Mouse (Mus musculus): ENCODE measurements at regions not wholly inside any gene's neighbourhood (a gene's known extent, or its start where the extent isn't known, plus 50 kb on each side); places are given as distances from the start of the nearest gene placed in this dataset.

DNA sequence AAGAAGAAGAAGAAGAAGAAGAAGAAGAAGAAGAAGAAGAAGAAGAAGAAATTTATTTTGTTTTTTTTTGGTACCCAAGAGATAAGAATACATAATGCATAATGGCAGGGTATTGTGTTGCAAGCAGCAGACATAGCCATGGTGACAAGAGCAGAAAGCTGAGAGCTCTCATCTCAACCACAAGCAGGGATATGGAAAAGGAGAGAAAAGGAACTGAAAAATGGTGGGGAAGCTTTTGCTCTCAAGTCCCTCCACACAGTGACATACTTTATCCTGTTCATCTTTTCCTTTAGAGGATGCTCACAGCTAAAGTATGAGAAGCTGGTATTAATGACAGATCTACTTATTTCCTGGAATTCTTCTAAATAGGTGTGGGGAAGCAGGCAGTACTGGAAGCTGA, 115.2 kb upstream of the Pik3r1 start:
- no peak for DNase-seq

- DNase-seq = peak; percentile 6
Observed at GRCm38 (mm10) chr13:101884752-101885151, 116.7 kb upstream of the Pik3r1 start.

- DNase-seq = no peak
Observed at GRCm38 (mm10) chr13:101891473-101891872, 123.5 kb upstream of the Pik3r1 start.

GRCm38 (mm10) chr13:101893035-101893600, 125.1 kb upstream of the Pik3r1 start:
- DNase-seq = no peak

DNA sequence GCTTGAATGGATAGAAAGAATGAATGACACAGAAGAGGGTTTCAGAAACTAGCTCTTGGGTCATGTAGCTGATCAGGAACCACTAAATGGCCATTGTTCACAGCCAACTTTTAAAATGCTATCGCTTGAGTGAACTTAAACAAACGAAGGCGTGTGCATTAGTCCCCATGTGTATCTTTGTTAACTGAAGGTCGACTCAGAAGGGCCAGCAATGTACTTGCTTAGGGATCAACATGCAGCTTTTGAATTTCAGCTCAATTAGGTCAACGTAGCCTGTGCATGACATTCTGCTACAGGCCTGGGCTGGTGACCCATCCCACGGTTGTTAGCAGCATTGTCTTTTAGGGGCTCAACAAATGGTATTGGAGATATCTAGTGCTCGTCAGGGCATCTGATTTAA, 127.1 kb upstream of the Pik3r1 start:
- DNase-seq = no peak

GRCm38 (mm10) chr13:101895686-101896085, 127.7 kb upstream of the Pik3r1 start:
- no peak for DNase-seq

DNA sequence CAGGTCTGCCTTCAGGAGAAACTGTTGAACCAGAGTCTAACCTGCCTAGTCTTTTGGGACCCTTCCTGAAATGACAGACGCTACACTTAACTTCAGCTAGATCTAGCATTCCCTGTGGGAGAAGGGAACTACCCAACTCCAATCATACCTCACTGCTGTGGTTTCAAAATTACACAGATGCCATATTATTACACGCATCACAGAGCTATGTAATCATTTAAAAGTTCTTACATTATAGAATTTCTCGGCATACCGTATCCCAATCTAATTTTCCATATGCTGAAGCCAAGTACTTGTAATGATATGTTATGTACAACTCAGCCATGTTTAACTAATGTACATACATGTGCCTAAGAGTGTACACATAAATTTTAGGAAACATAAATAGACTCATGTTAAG, 128.9 kb upstream of the Pik3r1 start:
- DNase-seq = no peak

- DNase-seq = no peak
Observed at GRCm38 (mm10) chr13:101902213-101902612, 134.2 kb upstream of the Pik3r1 start.

DNA sequence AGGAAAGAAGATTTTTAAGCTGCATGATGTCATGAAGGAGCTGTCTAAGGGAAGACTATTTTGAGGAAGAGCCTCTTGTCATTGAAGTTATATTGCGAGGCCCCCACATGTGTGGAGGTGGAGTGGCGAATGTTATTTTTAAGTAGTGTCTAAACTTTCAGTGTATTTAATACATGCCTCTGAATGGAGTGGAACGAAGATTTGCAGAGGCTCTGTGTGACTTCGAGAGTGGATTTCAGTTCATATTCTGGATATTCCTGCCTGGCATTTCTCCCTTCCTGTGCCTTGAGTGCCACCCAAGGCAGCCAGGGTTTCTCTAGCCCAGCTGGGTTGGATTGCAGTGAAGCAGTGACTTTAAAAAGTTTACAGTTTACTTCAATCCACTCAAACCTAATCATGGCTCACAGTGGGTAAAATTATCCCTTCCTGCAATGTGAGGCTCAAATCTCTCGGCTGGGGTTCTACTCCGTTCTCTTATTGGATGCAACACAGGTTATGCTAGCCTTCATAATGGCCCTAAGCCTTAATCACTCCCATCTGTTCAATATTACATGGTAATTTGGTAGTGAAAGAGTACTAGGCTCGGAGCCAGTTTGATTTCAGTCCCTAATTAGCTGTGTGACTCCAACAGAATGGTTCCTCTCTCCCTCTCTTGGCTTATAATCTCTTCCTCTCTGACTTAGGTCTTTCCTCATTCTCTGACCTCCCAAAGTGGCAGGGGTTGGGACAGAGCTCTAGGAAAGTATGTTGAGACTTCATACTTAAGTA, 138.1 kb upstream of the Pik3r1 start:
- no peak for DNase-seq

- no peak for DNase-seq
Observed at GRCm38 (mm10) chr13:101909026-101909425, 141.0 kb upstream of the Pik3r1 start.

GRCm38 (mm10) chr13:101910687-101911086, 142.7 kb upstream of the Pik3r1 start:
- no peak for DNase-seq

DNA sequence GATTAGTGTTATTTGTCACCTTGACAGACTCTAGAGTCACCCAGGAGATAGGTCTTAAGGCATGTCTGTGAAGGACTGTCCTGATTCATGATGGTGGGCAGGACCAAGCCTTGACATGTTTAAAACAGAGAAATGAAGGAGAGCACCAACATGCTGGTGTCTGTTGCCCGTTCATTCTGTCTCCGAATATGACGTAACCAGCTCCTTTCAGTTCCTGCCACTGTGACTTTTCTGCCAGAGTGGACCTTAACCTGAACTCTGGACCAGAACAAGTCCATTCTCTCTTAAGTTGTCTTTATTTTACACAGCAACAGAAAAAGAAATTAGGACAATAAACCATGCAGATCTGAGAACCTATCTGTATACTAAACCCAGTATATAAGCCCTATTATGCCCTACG, 146.1 kb upstream of the Pik3r1 start:
- DNase-seq = no peak

GRCm38 (mm10) chr13:101914691-101915541, 146.9 kb upstream of the Pik3r1 start:
- no peak for DNase-seq

DNA sequence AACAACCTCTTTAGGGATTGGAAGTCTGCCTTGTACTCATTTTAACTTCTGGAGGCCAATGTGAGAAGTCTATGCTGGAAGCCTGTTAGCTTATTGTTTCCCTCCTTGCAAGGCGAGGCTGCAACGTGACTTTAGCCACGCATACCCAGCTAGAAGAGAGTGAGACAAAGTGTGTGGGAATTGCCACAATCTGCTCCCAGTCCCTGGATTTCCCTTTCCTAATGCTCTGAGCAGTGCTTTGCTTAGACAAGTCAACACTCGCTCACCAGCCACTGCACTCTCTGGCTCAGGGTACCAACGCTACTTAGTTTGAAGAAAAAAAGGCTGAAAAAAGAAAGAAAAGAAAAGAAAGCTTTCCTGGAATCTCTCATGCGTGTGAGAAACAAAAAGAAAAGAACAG, 147.5 kb upstream of the Pik3r1 start:
- no peak for DNase-seq

DNA sequence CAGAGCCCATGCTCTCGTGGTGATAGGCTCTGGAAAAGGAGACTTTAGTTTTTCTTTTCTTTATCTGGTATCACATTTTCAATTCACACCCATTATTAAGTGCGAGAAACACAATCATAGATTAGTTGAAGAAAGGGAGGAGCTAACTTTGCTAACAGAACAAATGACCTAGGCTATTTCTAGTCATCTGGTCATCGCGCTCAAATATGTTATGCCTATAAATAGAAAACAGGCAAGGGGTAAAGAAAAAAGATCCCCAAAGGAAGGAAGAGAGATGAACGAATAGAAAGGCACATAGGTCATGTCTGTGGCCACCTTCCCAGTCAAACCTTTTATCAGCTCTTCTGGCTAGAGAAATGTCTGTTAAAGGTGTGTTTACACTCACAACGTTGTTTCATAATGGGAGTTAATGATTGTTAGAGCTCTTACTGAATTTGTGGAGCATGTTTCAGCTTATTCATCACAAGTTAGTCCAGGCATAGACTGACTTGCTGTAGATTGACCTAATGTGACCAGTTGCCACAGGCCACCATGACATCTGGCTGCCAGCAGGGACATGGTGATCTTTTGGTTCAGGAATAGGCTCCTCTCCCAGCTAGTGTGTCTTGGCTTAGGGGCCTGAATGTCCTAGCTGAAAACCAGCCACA, 148.1 kb upstream of the Pik3r1 start:
- no peak for DNase-seq

- no peak for DNase-seq
Observed at GRCm38 (mm10) chr13:101916876-101917275, 148.9 kb upstream of the Pik3r1 start.

GRCm38 (mm10) chr13:101918185-101918584, 150.2 kb upstream of the Pik3r1 start:
- DNase-seq = no peak

- DNase-seq = no peak
Observed at GRCm38 (mm10) chr13:101919266-101919665, 151.2 kb upstream of the Pik3r1 start.

DNA sequence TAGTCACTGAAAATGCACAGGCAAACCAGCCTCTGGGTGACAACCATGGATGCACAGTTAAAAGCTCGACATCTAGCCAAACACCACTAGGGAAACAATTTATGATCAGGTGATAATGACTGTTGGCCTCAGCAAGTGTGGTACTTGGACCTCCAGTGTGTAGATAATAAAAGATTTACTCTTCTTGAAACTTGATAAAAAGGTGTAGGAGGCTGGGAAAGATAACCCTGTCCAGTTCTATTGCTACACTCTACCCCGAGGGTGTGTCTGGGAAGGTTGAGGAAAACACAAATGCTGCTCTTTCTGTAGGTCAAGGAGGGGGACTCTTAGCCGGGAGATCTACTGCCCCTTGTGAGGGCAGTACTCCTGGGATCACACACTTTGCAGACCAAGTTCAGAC, 152.4 kb upstream of the Pik3r1 start:
- DNase-seq = no peak

DNA sequence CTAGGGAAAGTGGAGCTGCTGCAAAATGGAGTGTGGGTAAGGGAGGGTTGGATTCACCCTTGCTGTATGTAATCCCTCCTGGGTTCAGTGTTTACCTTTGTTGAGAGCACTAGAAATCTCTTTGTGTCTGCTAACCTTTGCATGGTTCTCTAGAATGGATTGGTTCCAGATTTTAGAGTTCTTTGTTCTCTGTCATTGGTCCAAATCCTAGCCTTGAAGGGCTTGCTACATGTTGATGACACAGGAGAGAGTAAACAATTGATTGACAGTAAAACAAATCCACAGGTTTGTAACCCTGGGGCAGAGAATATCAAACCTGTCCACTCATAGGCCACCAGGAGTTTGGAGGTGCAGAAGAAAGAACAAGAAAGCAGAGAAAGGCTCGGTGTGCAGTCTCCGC, 156.6 kb upstream of the Pik3r1 start:
- DNase-seq = no peak

DNA sequence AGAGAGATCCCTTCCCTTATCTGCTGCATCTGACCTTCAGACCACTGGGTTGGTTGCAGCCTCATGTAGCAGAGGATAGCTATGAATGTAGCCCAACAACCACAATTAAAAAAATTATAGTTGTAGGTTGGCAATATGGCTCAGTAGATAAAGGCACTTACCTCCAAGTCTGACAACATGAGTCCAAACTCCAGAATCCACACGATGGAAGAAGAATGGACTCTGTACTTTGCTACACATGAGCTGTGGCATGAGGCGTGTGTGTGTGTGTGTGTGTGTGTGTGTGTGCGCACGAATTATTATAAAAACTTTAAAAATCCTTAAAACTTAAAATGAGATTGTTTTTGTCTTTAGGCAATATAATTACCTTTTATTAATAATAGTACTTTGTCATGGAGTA, 163.2 kb upstream of the Pik3r1 start:
- DNase-seq = no peak

DNA sequence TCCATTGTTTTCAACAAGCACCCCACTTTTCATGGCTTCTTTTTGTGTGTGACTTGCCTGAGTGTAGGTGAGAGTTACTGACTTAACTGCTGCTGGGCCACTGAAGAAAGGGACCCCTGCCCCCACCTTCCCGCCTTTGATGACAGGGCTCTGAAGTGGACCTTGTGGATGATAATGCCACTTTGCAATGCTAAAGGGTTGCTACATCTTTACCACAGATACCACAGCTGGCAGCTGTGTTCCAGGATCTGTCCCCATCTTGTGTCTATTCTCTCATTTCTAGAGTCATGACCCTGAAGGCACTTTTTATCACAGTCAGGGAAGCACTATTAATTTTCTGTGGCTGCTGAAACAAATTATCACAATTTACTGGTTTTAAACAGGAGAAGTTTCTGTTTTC, 163.9 kb upstream of the Pik3r1 start:
- DNase-seq = no peak

- DNase-seq = no peak
Observed at GRCm38 (mm10) chr13:101935843-101936242, 167.8 kb upstream of the Pik3r1 start.
